Mouse (Mus musculus) urinary bladder, adult 18-20 months (tissue): ENCODE data around the gene Agbl2.

Experiments
- DNase-seq, 2 experiments: peaks; one replicate each; pipeline ENCODE4 v3.0.0; 2022; ENCODE audit warnings: low spot score in 2 of 2, mixed read lengths in 2 of 2

Gene Agbl2

DNA sequence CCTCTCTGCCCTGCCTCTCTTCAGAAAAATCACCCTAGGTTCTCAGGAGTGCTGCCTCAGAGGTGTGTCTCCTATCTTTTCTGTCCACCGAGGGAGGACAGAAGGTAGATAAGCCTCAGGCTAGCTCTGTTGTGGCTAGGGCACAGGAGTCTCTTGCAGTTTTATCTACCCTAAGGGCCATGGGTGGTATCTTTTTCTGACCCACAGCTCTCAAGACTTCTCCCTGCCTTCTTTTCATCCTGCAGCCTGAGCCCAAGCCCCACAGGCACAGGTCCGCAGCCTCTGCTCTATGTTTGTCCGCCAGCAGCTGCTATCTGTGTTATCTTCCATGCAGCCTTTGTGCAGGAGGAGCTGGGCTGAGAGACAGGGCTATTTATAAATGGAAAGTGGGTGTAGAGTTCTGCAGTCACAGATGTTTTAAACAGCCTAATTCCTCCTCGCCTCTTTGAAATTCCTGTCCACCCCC lies 87.6 kb downstream of the Agbl2 start:
- no peak for DNase-seq

DNA sequence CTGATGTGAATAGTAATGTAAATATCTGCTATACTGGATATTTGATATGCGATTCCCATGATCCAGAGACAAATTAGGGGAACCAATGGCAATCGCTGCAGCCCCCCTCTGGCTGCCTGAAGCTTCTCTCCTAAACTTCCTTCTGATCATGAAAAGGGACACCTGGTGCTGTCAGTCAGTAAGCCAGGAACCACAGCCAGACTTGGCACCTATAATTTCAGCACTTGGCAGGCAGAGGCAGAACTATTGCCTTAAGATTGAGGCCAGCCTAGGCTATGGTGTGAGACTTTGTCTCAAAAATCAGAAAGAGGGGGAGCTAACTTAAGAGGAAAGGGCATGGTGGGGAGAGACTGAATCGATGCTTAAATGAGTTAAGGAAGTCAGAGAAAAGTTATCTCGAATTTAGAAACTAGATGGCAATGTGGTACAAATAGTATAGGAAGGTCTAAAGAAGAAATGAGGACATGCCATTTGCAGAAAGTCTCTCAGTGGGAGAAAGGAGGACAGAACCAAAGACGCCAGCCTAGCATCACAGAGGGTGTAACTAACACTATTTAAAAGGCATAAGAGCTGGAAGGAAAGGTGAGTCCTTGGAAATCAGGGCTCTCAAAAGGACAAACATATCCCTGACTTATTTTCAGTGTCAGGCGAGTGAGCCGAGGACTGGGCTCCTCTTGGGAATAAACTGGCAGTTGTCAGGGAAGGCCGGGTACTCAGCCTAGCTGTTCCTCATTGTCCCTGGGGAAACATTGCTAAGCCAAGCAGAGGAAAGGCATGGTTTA lies 88.8 kb downstream of the Agbl2 start:
- DNase-seq: no peak

DNA sequence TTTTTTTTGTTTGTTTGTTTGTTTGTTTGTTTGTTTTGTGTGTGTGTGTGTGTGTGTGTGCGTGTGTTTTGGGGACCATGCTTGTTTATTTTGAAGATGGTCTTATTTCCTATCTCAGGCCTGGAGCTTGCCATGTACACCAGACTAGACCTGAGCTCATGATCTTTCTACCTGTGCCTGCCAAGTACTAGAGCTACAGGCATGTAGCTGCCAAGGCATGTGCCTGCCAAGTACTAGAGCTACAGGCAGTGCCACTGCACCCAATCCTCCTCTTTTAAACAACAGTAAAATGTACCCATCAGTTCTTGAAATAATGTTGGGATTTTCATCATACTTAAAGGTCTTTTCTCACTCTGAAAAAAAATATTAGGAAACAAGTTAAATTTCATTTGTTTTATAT lies 91.5 kb downstream of the Agbl2 start:
- no peak for DNase-seq

GRCm38 (mm10) chr2:90875239-90875638 lies 92.7 kb downstream of the Agbl2 start:
- DNase-seq: no peak

GRCm38 (mm10) chr2:90877584-90878259 lies 95.2 kb downstream of the Agbl2 start:
- no peak for DNase-seq

DNA sequence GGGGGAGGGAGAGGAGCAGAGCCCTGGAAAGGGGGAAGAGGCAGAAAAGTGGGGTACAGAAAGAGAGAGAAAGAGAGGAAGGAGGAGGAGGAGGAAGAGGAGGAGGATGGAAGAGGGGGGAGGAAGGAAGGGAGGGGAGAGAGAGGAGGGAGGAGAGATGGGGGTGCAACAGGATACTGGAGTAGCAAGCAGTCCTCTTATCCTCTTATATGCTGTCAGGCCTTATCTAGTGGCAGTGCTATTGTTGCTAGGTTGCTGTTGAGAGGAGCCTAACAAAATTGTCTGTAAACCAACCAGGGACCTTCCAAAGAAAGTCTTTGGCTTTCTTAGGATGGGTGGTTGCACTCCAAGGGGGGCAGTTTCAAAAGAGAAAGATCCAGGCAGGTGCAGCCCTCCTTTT lies 96.9 kb downstream of the Agbl2 start:
- DNase-seq: no peak

- no peak for DNase-seq
These were observed 97.7 kb downstream of the Agbl2 start for GRCm38 (mm10) chr2:90880144-90880785.

- no peak for DNase-seq
These were observed 99.3 kb downstream of the Agbl2 start for GRCm38 (mm10) chr2:90881824-90882223.
